Mouse (Mus musculus): ENCODE data around the gene Vcp.

DNA sequence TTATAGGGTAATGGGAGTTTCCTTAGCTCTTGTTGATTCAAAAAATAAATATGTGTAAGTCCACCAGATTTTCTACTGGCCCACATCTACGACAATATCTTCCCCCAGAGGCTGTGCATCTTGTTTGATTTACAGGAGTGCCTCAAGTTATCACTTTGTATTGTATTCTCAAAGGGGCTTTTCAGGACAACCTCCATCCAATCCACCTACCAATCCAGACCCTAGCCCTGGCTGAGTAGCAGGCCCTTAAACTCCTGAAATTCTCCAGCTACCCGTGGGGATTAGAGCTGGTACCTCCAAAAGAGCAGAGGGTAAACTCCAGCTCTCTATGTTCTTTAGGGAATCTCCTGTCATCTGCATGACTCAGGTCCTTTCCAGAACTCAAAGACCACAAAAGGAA is 2.3 kb downstream of the Vcp start:
- no peak for TF ChIP-seq CTCF (conservative IDR thresholded peaks at IDR 0.05; ENCODE audit: insufficient read depth, insufficient read length, low read depth, low read length)
- TF ChIP-seq POLR2A (IDR thresholded peaks at IDR 0.05; ENCODE audit: low read depth, low read length): no peak
